Mouse (Mus musculus) liver, postnatal 0 days (tissue): Measurements from ENCODE around the gene Ddx27. TPM values are rescaled to one million over a fixed set of nuclear protein-coding genes. Genes with fewer than 3 reads are reported as not detected.

Source experiments
- ATAC-seq: fragments of 200-750 bp; cut with Nextera tagmentation; 2 replicates; pipeline ENCODE4 v1.8.0; 2017; ENCODE audit warnings: mild to moderate bottlenecking, moderate library complexity
- DNase-seq: peaks from one replicate; pipeline ENCODE4 v3.0.0-alpha.2; 2016
- H3K27ac ChIP-seq: fragments of 300-500 bp; sonication (generic); 2 replicates; pipeline ENCODE4 v1.5.1; 2014; ENCODE audit warnings: antibody characterized with exemption, moderate library complexity, mild to moderate bottlenecking, low read depth
- H3K27me3 ChIP-seq: fragments of 300-500 bp; sonication (generic); 2 replicates; pipeline ENCODE4 v1.6.1; 2014; ENCODE audit warnings: low read length, control low read depth, mixed read lengths; ENCODE audit not compliant: insufficient read depth
- H3K36me3 ChIP-seq: fragments of 300-500 bp; sonication (generic); replicated peaks from 2 replicates; pipeline ENCODE4 v1.6.1; 2014; ENCODE audit warnings: mild to moderate bottlenecking, control low read depth, low read length, moderate library complexity, mixed read lengths; ENCODE audit not compliant: insufficient read depth
- H3K4me1 ChIP-seq: fragments of 300-500 bp; sonication (generic); 2 replicates; pipeline ENCODE4 v1.6.1; 2014; ENCODE audit warnings: antibody characterized with exemption, mild to moderate bottlenecking, control low read depth; ENCODE audit not compliant: insufficient read depth
- H3K4me2 ChIP-seq: fragments of 300-500 bp; sonication (generic); 2 replicates; pipeline ENCODE4 v1.6.1; 2014; ENCODE audit warnings: low read depth, mild to moderate bottlenecking, low read length, moderate library complexity, mixed read lengths
- H3K4me3 ChIP-seq: fragments of 300-500 bp; sonication (generic); 2 replicates; pipeline ENCODE4 v1.5.1; 2014; ENCODE audit warnings: low read depth, low read length
- H3K9ac ChIP-seq: fragments of 300-500 bp; sonication (generic); replicated peaks from 2 replicates; pipeline ENCODE4 v1.6.1; 2014; ENCODE audit warnings: mild to moderate bottlenecking, moderate library complexity
- H3K9me3 ChIP-seq: fragments of 300-500 bp; sonication (generic); 2 replicates; pipeline ENCODE4 v1.6.1; 2016; ENCODE audit warnings: mild to moderate bottlenecking, control low read depth, low read length, mixed read lengths
- CTCF ChIP-seq: sonication (generic); IDR thresholded peaks from 2 replicates; pipeline ENCODE4 v1.5.1; 2016; ENCODE audit warnings: antibody characterized with exemption, low read depth
- EP300 ChIP-seq: IDR thresholded peaks from 2 replicates; pipeline ENCODE4 v1.6.1; 2016; ENCODE audit warnings: antibody characterized with exemption, low read depth, mild to moderate bottlenecking
- WGBS: fragments of 180-500 bp; shearing (Covaris S2); extraction: QIAGEN DNeasy Blood & Tissue Kit; methylation state at CpG from one replicate; pipeline ENCODE4 v1.1.7; 2014; ENCODE audit not compliant: insufficient replicate concordance; 5-methylcytosine and 5-hydroxymethylcytosine counted together
- polyA plus RNA-seq: library from polyadenylated mRNA; unstranded; fragments of >200 nt; fragmentation: Nextera tagmentation; extraction: Ambion mirVana; gene quantifications from 2 replicates; pipeline ENCODE4 v1.2.1, GENCODE M21; 2015

Ddx27 gene
- polyA plus RNA-seq, 1 experiment from 2014 or later: 21.9 TPM

DNA sequence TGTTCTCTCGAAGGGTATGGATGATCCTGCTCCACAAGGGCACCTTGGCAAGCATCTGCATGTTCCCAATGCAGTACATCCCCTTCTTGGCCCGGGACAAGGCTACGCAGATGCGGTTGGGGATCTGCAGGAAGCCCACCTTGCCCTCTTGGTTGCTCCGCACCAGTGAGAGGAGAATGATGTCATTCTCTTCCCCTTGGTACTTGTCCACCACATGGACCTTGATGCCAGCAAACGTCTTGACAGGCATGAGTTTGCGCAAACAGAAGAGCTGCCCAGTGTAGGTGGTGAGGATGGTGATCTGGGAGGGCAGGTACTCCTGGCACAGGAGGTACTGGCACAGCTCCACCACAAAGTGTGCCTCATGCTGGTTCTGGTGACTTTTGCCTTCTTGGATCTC is 23.7 kb downstream of the Ddx27 start:
- Histone ChIP-seq H3K9me3 (no peaks in the 10 kb centered on the region), H3K27ac (0 out of 2 replicates have a peak overlapping the region, but pooled peaks have one; percentile 24), H3K27me3 (no peaks in the 10 kb centered on the region), H3K9ac (no peak overlapping the region), H3K4me3 (no peak overlapping the region), H3K4me1 (peaks cover 18% of the 10 kb centered on the region), H3K36me3 (peaks cover 98% of the 10 kb centered on the region), H3K4me2 (no peak overlapping the region)
- no peak for ATAC-seq
- WGBS: 90% methylated on average over 7 of the region's 7 CpGs
- DNase-seq: no peak
- TF ChIP-seq CTCF (no peak), EP300 (no peak)

DNA sequence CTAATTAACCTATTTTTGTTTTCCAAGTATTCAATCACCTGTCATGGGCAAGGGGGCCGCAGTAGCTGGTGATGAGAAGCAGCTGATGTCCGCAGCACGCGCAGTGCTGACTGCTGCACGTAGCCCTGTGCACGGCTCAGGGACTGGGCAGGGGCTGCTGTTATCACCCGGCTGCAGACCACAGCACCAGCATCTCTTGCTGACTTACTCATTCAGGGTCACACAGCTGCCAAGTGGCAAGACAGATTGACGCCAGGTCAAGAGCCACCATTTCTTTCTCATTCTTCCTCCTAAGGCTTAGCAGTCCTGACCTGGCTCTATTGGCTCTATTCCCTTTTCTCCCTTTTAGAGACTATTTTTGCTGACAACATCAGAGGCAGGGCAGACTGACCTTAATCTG is 24.4 kb downstream of the Ddx27 start:
- ATAC-seq (peak; percentile 48), DNase-seq (peak; percentile 44)
- Histone ChIP-seq H3K4me2 (peak overlapping the region; percentile 18; the same call in 1 of the 2 replicates), H3K4me1 (peaks cover 25% of the 10 kb centered on the region), H3K9me3 (no peaks in the 10 kb centered on the region), H3K9ac (no peak overlapping the region), H3K27me3 (no peaks in the 10 kb centered on the region), H3K36me3 (peaks cover 98% of the 10 kb centered on the region), H3K4me3 (no peak overlapping the region), H3K27ac (peak overlapping the region; percentile 1; the same call in 1 of the 2 replicates)
- TF ChIP-seq EP300: peak; percentile 87
- no peak for TF ChIP-seq CTCF
- WGBS: 58% methylated on average over 8 of the region's 8 CpGs

DNA sequence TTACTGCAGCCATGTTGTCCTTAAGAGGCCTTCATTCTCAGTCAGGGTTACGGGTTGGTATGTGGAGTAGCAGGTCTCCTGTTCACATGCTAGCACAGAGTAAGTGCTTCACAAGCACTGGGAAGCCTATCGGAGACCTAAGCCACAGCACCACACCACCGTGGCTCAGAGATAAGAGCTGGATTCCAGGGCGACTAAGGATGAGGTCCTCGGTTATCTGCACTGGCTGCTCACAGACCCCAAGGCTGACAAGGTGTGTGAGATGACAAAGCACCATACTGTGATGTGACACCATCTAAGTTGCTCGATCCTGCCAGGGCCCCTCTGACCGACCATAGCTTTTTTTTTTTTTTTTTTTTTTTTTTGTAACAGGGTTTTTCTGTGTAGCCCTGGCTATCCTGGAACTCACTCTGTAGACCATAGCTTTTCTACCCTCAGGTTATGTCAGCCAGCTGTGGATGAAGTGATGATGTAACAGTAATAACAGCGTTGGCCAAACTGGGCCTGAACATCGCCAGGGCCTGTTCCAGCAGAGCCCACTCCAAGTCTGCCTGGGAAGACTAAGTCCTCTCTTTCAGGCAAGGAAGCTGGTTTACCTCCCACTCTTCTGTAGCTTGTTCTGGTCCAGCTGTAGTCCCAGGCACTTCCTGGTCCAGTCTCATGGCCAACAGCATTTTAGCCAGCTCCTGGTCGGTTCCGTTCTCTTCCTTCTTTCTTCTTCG is 28.6 kb downstream of the Ddx27 start:
- WGBS: 57% methylated on average over 12 of the region's 12 CpGs
- H3K4me3 ChIP-seq: no peak overlapping the region
- no peaks in the 10 kb centered on the region for H3K9me3 ChIP-seq
- H3K4me1 ChIP-seq: peaks cover 26% of the 10 kb centered on the region
- H3K27ac ChIP-seq: peak overlapping the region; percentile 90
- no peaks in the 10 kb centered on the region for H3K27me3 ChIP-seq
- ATAC-seq (peak; percentile 98), DNase-seq (peak; percentile 71)
- H3K9ac ChIP-seq: peak overlapping the region; percentile 48
- peak; percentile 98 for TF ChIP-seq EP300
- peak; percentile 17; the same call in 1 of the 2 replicates for TF ChIP-seq CTCF
- H3K36me3 ChIP-seq: peaks cover 89% of the 10 kb centered on the region
- H3K4me2 ChIP-seq: peak overlapping the region; percentile 62

DNA sequence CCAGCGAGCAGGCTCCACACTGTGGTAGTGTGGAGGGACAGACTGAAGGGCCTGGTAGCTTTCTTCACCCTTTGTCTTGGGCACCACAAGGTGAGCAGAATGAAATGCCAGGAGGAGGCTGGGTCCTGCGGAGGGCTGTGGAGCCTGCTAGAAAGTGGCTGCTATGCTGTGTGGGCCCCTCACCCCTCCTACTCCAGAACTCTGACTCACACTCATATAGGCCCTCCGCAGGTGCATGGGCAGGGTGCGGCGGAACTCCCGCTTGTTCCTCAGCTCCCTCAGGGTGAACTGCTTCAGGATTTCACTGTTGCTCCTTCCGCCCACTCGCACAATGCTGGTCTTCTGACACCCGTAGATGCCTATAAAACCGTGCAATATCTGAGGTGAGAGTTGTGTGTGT is 33.2 kb downstream of the Ddx27 start:
- Histone ChIP-seq H3K4me2 (no peak overlapping the region), H3K36me3 (peaks cover 80% of the 10 kb centered on the region), H3K9ac (no peak overlapping the region), H3K27me3 (no peaks in the 10 kb centered on the region), H3K4me1 (peaks cover 11% of the 10 kb centered on the region), H3K4me3 (no peak overlapping the region), H3K9me3 (no peaks in the 10 kb centered on the region), H3K27ac (no peak overlapping the region)
- TF ChIP-seq CTCF (no peak), EP300 (no peak)
- 97% methylated on average over 10 of the region's 10 CpGs for WGBS
- ATAC-seq: no peak
- DNase-seq: no peak

DNA sequence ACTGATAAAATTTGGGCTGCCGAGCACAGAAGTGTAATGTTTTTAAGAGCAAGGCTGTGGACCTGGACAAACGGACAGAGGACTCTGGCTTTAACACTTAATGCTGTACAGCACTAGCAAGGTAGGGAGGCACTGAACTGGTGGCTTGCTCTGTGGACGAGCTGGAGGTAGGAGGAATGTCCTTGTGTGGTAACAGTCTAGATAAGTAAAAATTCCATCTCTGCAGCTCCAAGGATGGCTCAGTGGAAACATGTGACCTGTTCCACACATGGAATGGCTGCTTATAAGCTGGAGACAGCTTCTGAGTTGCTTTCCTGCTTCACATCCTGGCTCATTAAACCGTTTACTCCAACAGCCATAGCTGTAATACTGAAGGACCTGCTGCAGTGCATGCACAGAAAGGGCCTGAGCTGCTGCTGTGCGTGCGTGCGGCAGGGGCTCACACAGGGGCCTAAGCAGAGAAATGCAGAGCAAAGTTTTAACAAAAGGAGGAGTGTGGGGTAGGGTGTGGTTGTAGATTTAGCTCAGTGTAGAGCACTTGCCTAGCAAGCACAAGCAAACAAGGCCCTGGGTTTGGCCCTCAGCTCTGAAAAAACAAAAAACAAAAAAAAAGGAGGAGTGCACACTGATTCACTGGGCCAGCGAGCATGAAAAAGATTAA is 33.8 kb downstream of the Ddx27 start:
- no peak for ATAC-seq
- H3K36me3 ChIP-seq: peaks cover 81% of the 10 kb centered on the region
- no peak overlapping the region for H3K27ac ChIP-seq
- H3K4me1 ChIP-seq: peaks cover 12% of the 10 kb centered on the region
- 85% methylated on average over 8 of the region's 8 CpGs for WGBS
- H3K4me2 ChIP-seq: no peak overlapping the region
- TF ChIP-seq EP300 (no peak), CTCF (no peak)
- H3K27me3 ChIP-seq: no peaks in the 10 kb centered on the region
- H3K9ac ChIP-seq: no peak overlapping the region
- no peak for DNase-seq
- H3K9me3 ChIP-seq: no peaks in the 10 kb centered on the region
- H3K4me3 ChIP-seq: no peak overlapping the region

DNA sequence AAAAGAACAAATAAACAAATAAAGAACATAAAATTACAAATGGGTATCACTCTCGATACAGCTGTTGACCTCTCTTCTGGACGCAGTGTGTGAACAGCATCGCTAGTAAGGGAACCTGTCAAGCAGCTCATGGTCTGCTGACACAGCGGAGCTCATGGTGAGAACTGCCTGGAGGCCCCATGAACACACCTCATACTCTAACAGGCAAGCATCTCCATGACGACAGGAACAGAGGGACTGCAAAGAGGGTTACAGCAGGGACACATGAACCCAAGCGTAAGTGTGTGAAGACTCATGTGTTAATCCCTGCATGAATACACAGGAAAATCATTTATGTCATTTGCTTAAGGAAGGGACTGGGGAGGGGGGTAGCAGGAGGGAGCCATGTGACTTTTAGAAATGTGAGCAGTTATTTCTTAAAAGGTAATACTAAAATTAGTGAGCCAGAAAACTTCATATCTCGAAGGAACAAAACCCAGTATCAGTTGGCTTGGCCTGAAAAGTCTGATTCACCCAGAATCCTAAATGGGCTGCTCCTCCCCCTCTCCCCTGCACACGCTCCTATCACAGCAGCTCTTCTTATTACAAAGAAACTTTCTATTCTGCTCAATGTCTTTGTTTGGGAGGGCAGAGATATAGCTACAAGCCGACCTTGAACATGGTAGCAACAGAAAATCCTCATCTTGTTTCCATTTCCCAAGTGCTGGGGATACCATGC is 38.3 kb downstream of the Ddx27 start:
- no peak overlapping the region for H3K27ac ChIP-seq
- ATAC-seq: no peak
- H3K4me1 ChIP-seq: peaks cover 10% of the 10 kb centered on the region
- H3K4me2 ChIP-seq: peak overlapping the region; percentile 47
- no peak for TF ChIP-seq EP300
- no peak for TF ChIP-seq CTCF
- no peak overlapping the region for H3K4me3 ChIP-seq
- no peaks in the 10 kb centered on the region for H3K9me3 ChIP-seq
- DNase-seq: no peak
- peaks cover 86% of the 10 kb centered on the region for H3K36me3 ChIP-seq
- H3K27me3 ChIP-seq: no peaks in the 10 kb centered on the region
- H3K9ac ChIP-seq: no peak overlapping the region
- WGBS: 69% methylated on average over 9 of the region's 9 CpGs
